Mouse (Mus musculus): ENCODE results near the gene Kbtbd2. TPM values are rescaled to one million over a fixed set of nuclear protein-coding genes. Genes with fewer than 3 reads are reported as not detected.

Kbtbd2 gene
- total and polyA plus RNA-seq, 3 experiments = 13.2 to 50.7 (median 26.0) TPM

DNA sequence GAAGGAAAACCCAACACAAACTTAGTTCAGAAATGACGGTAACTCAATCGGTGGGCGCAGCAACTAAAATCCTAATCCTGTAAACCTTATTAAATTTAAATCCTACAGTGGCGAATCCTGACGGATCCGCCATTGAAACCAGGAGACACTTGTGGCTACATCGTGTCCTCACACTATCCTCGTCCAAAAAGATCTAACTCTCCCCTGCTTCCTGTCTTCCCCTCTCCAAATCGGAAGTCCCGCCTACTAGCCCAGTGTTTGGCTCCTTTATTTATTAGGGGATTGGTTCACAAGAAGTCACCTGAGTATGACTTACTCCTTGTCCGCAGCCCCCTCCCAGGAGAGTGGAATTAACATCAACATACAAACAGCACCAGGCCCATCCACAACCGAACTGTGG is 39.6 kb upstream of the Kbtbd2 start:
- no peaks in the 10 kb centered on the region for H3K4me1 ChIP-seq (ENCODE audit: control insufficient read depth in 1 of 2, insufficient read depth in 2 of 2, low read length in 2 of 2)
- H3K79me2 ChIP-seq (ENCODE audit: control insufficient read depth, insufficient read depth, low read length, poor library complexity) = no peaks in the 10 kb centered on the region
- no peak overlapping the region for H3K27ac ChIP-seq (ENCODE audit: control insufficient read depth, low read depth, low read length)
- H3K9ac ChIP-seq (ENCODE audit: control insufficient read depth, low read depth, low read length, poor library complexity, severe bottlenecking) = no peak overlapping the region
- H3K9me3 ChIP-seq (replicated peaks; ENCODE audit: insufficient read depth, low read length) = no peaks in the 10 kb centered on the region
- TF ChIP-seq MAX (IDR thresholded peaks at IDR 0.05; ENCODE audit: low read length) = no peak
- TF ChIP-seq TCF12 (IDR thresholded peaks at IDR 0.05; ENCODE audit: low read depth, low read length) = no peak
- TF ChIP-seq EP300 (IDR thresholded peaks at IDR 0.05; ENCODE audit: low read depth in 1 of 2, low read length in 2 of 2) = no peak
- no peak for TF ChIP-seq SMC3 (IDR thresholded peaks at IDR 0.05; ENCODE audit: low read depth, low read length)
- TF ChIP-seq TBP (IDR thresholded peaks at IDR 0.05; ENCODE audit: low read depth, low read length) = no peak
- TF ChIP-seq SIN3A (IDR thresholded peaks at IDR 0.05; ENCODE audit: low read length) = no peak
- TF ChIP-seq TAL1 (IDR thresholded peaks at IDR 0.05; ENCODE audit: low read length) = no peak
- TF ChIP-seq NRF1 (IDR thresholded peaks at IDR 0.05; ENCODE audit: insufficient read depth, low read depth, low read length, poor library complexity, severe bottlenecking) = no peak
- TF ChIP-seq MXI1 (IDR thresholded peaks at IDR 0.05; ENCODE audit: low read depth, low read length) = no peak
- no peak for TF ChIP-seq ELF1 (IDR thresholded peaks at IDR 0.05; ENCODE audit: low read depth, low read length)
- TF ChIP-seq MAZ (IDR thresholded peaks at IDR 0.05; ENCODE audit: low read depth, low read length) = no peak
- TF ChIP-seq USF2 (IDR thresholded peaks at IDR 0.05; ENCODE audit: borderline replicate concordance in 1 of 2, insufficient read depth in 1 of 2, low read depth in 1 of 2, low read length in 2 of 2) = no peak
- no peak for TF ChIP-seq USF1 (IDR thresholded peaks at IDR 0.05; ENCODE audit: low read depth, low read length)
- TF ChIP-seq CTCF (IDR thresholded peaks at IDR 0.05 in 2 of 3, conservative IDR thresholded peaks at IDR 0.05 in 1 of 3; ENCODE audit: control insufficient read depth in 1 of 3, insufficient read depth in 1 of 3, low read depth in 2 of 3, low read length in 3 of 3, poor library complexity in 1 of 3, severe bottlenecking in 1 of 3) = no peak
- no peak for TF ChIP-seq RCOR1 (IDR thresholded peaks at IDR 0.05; ENCODE audit: low read depth, low read length)
- no peak for TF ChIP-seq RAD21 (IDR thresholded peaks at IDR 0.05; ENCODE audit: low read depth, low read length)
- no peak overlapping the region for H3K4me3 ChIP-seq (ENCODE audit: control insufficient read depth in 1 of 2, insufficient read depth in 1 of 2, low read depth in 2 of 2, low read length in 2 of 2)
- H3K36me3 ChIP-seq (ENCODE audit: control insufficient read depth in 1 of 2, insufficient read depth in 2 of 2, low read length in 2 of 2) = no peaks in the 10 kb centered on the region
- no peaks in the 10 kb centered on the region; a peak in 3 of 4 replicates for H3K27me3 ChIP-seq (ENCODE audit: control insufficient read depth in 1 of 2, insufficient read depth in 2 of 2, low read length in 2 of 2)
- DNase-seq (ENCODE audit: low read depth, low spot score) = no peak

DNA sequence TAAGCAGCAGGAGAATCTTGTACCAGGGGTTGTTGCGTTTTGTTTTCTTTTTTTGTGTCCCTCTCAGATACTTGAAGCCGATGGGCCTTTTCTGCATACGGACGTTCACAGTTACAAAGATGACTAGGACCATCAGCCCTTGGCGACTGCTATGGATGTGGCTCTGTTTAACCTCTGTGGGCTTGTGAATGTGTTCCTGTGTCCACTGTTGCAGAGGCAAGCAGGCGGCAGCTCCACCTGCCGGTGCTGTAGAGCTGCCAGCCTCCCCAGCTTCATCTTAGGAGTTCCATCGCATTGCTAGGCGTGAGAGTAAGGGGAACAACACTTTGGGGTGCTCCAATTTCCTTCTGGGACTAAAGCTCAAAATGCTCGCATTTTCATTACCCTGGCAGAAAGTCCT is 37.9 kb upstream of the Kbtbd2 start:
- Histone ChIP-seq H3K9ac (ENCODE audit: control insufficient read depth, low read depth, low read length, poor library complexity, severe bottlenecking) (no peak overlapping the region), H3K27me3 (ENCODE audit: control insufficient read depth in 1 of 2, insufficient read depth in 2 of 2, low read length in 2 of 2) (peaks cover 0 to 10% of the 10 kb centered on the region in 2 experiments; a peak in 3 of 4 replicates), H3K79me2 (ENCODE audit: control insufficient read depth, insufficient read depth, low read length, poor library complexity) (no peaks in the 10 kb centered on the region), H3K4me3 (ENCODE audit: control insufficient read depth in 1 of 2, insufficient read depth in 1 of 2, low read depth in 2 of 2, low read length in 2 of 2) (no peak overlapping the region), H3K36me3 (ENCODE audit: control insufficient read depth in 1 of 2, insufficient read depth in 2 of 2, low read length in 2 of 2) (no peaks in the 10 kb centered on the region), H3K27ac (ENCODE audit: control insufficient read depth, low read depth, low read length) (no peak overlapping the region), H3K9me3 (replicated peaks; ENCODE audit: insufficient read depth, low read length) (no peaks in the 10 kb centered on the region), H3K4me1 (ENCODE audit: control insufficient read depth in 1 of 2, insufficient read depth in 2 of 2, low read length in 2 of 2) (no peaks in the 10 kb centered on the region)
- TF ChIP-seq CHD1 (IDR thresholded peaks at IDR 0.05; ENCODE audit: low read depth, low read length) = no peak
- TF ChIP-seq MAZ (IDR thresholded peaks at IDR 0.05; ENCODE audit: low read depth, low read length) = no peak
- no peak for TF ChIP-seq SMC3 (IDR thresholded peaks at IDR 0.05; ENCODE audit: low read depth, low read length)
- TF ChIP-seq HCFC1 (IDR thresholded peaks at IDR 0.05; ENCODE audit: low read depth, low read length) = no peak
- no peak for TF ChIP-seq MXI1 (IDR thresholded peaks at IDR 0.05; ENCODE audit: low read depth, low read length)
- TF ChIP-seq MAFK (IDR thresholded peaks at IDR 0.05; ENCODE audit: borderline replicate concordance, low read depth, low read length) = no peak
- no peak for TF ChIP-seq TCF12 (IDR thresholded peaks at IDR 0.05; ENCODE audit: low read depth, low read length)
- TF ChIP-seq ELF1 (IDR thresholded peaks at IDR 0.05; ENCODE audit: low read depth, low read length) = no peak
- no peak for TF ChIP-seq TBP (IDR thresholded peaks at IDR 0.05; ENCODE audit: low read depth, low read length)
- no peak for TF ChIP-seq ZC3H11A (IDR thresholded peaks at IDR 0.05; ENCODE audit: low read depth, low read length)
- TF ChIP-seq ETS1 (IDR thresholded peaks at IDR 0.05; ENCODE audit: low read depth, low read length) = no peak
- no peak for TF ChIP-seq POLR2AphosphoS2 (IDR thresholded peaks at IDR 0.05; ENCODE audit: low read length)
- TF ChIP-seq TAL1 (IDR thresholded peaks at IDR 0.05; ENCODE audit: low read length) = no peak
- TF ChIP-seq UBTF (IDR thresholded peaks at IDR 0.05; ENCODE audit: borderline replicate concordance, insufficient read depth, low read depth, low read length) = no peak
- TF ChIP-seq RCOR1 (IDR thresholded peaks at IDR 0.05; ENCODE audit: low read depth, low read length) = no peak
- no peak for TF ChIP-seq JUND (IDR thresholded peaks at IDR 0.05; ENCODE audit: low read depth, low read length)
- no peak for TF ChIP-seq ZMIZ1 (IDR thresholded peaks at IDR 0.05; ENCODE audit: low read depth, low read length)
- TF ChIP-seq RAD21 (IDR thresholded peaks at IDR 0.05; ENCODE audit: low read depth, low read length) = no peak
- no peak for DNase-seq (ENCODE audit: low read depth, low spot score)

Measured in MEL (cell line).